Mouse (Mus musculus): ENCODE data around the gene Cd109. TPM values are rescaled to one million over a fixed set of nuclear protein-coding genes. Genes with fewer than 3 reads are reported as not detected.

The Cd109 gene
- polyA plus RNA-seq, 1 experiment from 2014 or later: 3.9 TPM

GRCm38 (mm10) chr9:78671446-78671985 lies 56.2 kb downstream of the Cd109 start:
- DNase-seq (ENCODE audit: low spot score): no peak
- Histone ChIP-seq H3K27me3 (ENCODE audit: low read depth, poor library complexity, severe bottlenecking) (no peaks in the 10 kb centered on the region), H3K4me1 (no peaks in the 10 kb centered on the region), H3K4me3 (no peak overlapping the region), H3K36me3 (no peaks in the 10 kb centered on the region), H3K9me3 (replicated peaks) (no peaks in the 10 kb centered on the region), H3K27ac (no peak overlapping the region)
- WGBS: 90% methylated on average over 13 of the region's 13 CpGs

DNA sequence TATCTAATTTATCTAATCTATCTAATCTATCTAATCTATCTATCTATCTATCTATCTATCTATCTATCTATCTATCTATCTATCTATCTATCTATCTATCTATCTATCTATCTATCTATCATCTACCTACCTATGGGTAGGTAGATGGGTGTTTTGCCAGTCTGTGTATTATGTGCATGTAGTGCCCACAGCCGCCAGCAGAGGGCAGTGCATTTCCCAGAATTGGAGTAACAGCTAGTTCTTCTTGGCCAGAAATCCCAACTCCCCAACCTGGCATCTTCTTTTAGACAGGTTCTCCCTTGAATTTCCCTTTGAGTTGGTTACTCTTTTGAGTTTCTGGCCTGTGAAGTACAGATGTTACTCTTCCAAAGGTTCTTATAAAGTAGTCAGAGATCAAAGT lies 85.3 kb downstream of the Cd109 start:
- Histone ChIP-seq H3K27ac (no peak overlapping the region), H3K27me3 (ENCODE audit: low read depth, poor library complexity, severe bottlenecking) (no peaks in the 10 kb centered on the region), H3K36me3 (no peaks in the 10 kb centered on the region), H3K4me1 (no peaks in the 10 kb centered on the region), H3K4me3 (no peak overlapping the region), H3K9me3 (replicated peaks) (no peaks in the 10 kb centered on the region)
- 0% methylated on average over 1 of the region's 1 CpGs for WGBS
- peak; percentile 78 for DNase-seq (ENCODE audit: low spot score)

- WGBS: 93% methylated on average over 12 of the region's 12 CpGs
- no peak for DNase-seq (ENCODE audit: low spot score)
- no peaks in the 10 kb centered on the region for H3K4me1 ChIP-seq
Measured at GRCm38 (mm10) chr9:78702509-78703239, 87.3 kb downstream of the Cd109 start.

DNA sequence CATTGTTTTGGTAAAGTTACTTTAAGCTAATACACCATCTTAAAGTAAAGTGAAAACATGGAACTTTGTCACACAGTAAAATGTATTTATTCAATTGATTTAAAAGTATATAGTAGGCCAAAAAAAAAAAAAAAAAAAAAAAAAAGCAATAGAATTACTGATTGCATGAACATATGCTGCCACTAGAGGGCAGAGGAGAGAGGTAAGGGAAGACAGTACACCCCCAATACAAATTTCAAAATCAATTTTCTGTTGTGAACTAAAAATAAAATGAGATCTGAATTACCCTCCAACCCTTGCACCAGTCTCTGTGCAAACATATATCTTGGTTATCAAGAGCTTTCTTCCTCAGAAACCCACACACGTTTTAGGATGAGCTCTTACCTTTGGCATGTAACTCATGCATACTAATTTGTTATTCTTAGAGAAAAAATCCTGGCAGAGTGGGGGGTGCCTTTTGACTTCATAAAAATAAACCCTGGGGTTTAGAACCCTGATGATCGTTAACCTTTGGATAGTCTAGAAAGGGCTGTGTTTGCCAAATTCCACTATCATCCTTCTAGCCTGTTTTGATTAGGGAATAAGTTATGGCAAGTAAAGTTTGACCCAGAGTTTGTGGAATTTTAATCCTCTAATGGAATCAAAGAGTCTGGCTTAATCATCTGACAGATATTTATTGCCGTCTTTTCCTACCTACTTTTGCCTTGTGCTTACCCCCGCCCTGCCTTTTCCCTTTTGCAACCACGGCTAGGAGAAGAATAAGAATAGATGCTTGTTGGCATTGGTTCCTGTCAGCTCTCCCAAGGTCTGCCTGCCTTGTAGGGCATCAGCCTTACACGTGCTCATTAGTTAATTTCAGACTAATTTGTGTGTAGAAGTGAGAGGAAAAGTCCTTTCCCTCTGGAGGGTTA lies 105.8 kb downstream of the Cd109 start:
- no peak overlapping the region for H3K27ac ChIP-seq
- WGBS: 82% methylated on average over 6 of the region's 6 CpGs
- H3K9me3 ChIP-seq (replicated peaks): no peaks in the 10 kb centered on the region
- H3K4me1 ChIP-seq: no peaks in the 10 kb centered on the region
- H3K36me3 ChIP-seq: no peaks in the 10 kb centered on the region
- no peaks in the 10 kb centered on the region for H3K27me3 ChIP-seq (ENCODE audit: low read depth, poor library complexity, severe bottlenecking)
- DNase-seq (ENCODE audit: low spot score): no peak
- H3K4me3 ChIP-seq: no peak overlapping the region

More at GRCm38 (mm10) chr9:78702509-78703239, 87.3 kb downstream of the Cd109 start:
- no peak overlapping the region for H3K27ac ChIP-seq
- no peaks in the 10 kb centered on the region for H3K36me3 ChIP-seq
- no peak overlapping the region for H3K4me3 ChIP-seq
- no peaks in the 10 kb centered on the region for H3K27me3 ChIP-seq (ENCODE audit: low read depth, poor library complexity, severe bottlenecking)
- 0 out of 2 replicates have a peak, but pooled peaks cover 2% of the 10 kb centered on the region for H3K9me3 ChIP-seq (replicated peaks)

DNA sequence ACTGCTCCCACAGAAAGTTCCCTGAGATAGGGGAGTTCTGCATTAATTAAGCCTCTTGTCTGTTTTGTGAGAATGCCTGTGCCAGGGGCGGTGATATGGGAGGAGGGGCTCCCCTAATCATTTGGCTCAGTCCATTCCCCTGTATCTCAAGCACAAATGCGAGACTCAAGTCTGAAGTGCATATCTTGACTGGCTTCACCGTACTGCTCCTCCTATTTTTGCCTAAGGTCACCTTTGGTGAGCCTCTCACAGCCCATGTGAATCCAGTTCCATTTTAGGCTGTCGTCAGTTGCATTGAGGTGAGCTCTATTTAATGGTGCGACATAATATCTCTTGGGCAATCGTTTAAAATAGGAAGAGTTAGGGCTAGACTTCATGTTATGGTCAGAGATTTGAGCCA lies 116.6 kb downstream of the Cd109 start:
- WGBS: 63% methylated on average over 6 of the region's 6 CpGs
- no peak overlapping the region for H3K27ac ChIP-seq
- H3K4me3 ChIP-seq: no peak overlapping the region
- H3K4me1 ChIP-seq: 0 out of 2 replicates have a peak, but pooled peaks cover 5% of the 10 kb centered on the region
- DNase-seq (ENCODE audit: low spot score): no peak
- no peaks in the 10 kb centered on the region for H3K9me3 ChIP-seq (replicated peaks)
- no peaks in the 10 kb centered on the region for H3K36me3 ChIP-seq
- no peaks in the 10 kb centered on the region for H3K27me3 ChIP-seq (ENCODE audit: low read depth, poor library complexity, severe bottlenecking)

DNA sequence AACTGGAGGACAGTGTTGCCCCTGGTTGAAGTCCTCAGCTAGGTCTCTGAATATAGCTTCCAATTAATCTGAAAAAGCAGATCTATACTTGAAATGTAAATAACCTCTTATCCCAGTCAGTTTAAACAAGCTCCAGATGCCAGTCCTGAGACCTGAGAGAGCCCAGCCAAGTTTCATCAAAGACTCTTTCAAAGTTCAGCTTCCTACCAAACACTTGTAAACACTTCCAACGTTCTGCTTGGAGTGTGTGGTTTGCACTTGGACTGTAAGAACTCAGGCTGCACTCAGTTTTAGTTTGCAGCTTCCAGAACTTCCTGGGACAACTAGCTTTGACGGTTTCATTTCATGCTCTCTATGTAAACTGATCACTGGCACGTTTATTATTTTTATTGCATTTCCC lies 120.2 kb downstream of the Cd109 start:
- no peak overlapping the region for H3K27ac ChIP-seq
- no peak for DNase-seq (ENCODE audit: low spot score)
- no peaks in the 10 kb centered on the region for H3K36me3 ChIP-seq
- 77% methylated on average over 3 of the region's 3 CpGs for WGBS
- no peaks in the 10 kb centered on the region for H3K9me3 ChIP-seq (replicated peaks)
- H3K4me3 ChIP-seq: no peak overlapping the region
- no peaks in the 10 kb centered on the region for H3K27me3 ChIP-seq (ENCODE audit: low read depth, poor library complexity, severe bottlenecking)
- 0 out of 2 replicates have a peak, but pooled peaks cover 5% of the 10 kb centered on the region for H3K4me1 ChIP-seq

DNA sequence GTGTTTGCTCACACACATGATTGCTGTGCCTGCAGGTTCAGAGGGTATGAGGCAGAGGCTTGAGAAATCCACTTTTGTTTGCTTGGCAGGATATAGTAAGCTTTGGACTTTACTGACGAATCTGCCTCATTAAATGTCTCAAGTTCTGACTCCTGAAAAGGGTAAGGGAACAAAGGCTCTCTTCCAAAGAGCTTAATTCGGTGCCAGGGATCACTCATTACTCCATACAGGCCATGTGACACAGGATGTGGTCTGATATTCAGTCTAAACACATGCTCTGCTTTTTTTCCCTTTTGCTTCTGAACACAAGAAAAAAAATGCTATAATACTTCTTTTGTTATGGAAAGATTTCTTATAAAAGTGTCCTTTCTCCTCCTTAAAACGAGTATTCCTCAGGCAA lies 126.7 kb downstream of the Cd109 start:
- WGBS: 73% methylated on average over 3 of the region's 3 CpGs
- Histone ChIP-seq H3K4me3 (no peak overlapping the region), H3K36me3 (no peaks in the 10 kb centered on the region), H3K27ac (no peak overlapping the region), H3K4me1 (no peaks in the 10 kb centered on the region), H3K27me3 (ENCODE audit: low read depth, poor library complexity, severe bottlenecking) (no peaks in the 10 kb centered on the region), H3K9me3 (replicated peaks) (no peaks in the 10 kb centered on the region)
- no peak for DNase-seq (ENCODE audit: low spot score)

DNA sequence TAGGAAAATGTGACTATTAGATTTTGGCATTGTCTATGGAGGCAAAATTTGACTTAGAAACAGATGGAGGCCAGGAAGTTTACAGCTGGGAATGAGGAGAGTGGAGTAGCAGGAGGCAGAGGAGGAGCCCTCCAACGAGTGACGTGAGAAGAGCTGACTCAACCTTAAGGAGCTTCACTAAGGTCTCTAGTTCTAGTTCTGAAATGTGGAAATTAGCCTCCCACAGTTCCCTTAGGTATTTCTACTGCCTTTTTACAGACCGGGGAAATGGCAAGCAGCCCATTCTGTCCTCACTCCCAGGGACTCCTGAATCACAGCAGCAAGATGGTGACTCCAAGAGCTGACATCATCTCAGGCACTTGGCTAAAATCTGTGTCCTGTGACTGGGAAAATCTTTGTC lies 134.9 kb downstream of the Cd109 start:
- WGBS: 72% methylated on average over 3 of the region's 3 CpGs
- DNase-seq (ENCODE audit: low spot score): no peak
- Histone ChIP-seq H3K4me3 (no peak overlapping the region), H3K9me3 (replicated peaks) (no peaks in the 10 kb centered on the region), H3K4me1 (no peaks in the 10 kb centered on the region), H3K36me3 (no peaks in the 10 kb centered on the region), H3K27ac (no peak overlapping the region), H3K27me3 (ENCODE audit: low read depth, poor library complexity, severe bottlenecking) (no peaks in the 10 kb centered on the region)

Other genes with a start within 250 kb of the Cd109 start
- gene Dppa5a, start 247.4 kb upstream of the Cd109 start, polyA plus RNA-seq (2016; fragmentation: Nextera tagmentation; extraction: Ambion mirVana): not detected in 2 replicates
- gene Ooep, start 236.8 kb upstream of the Cd109 start, polyA plus RNA-seq (2016; fragmentation: Nextera tagmentation; extraction: Ambion mirVana): 0.40 and 0.90 TPM in 2 replicates
- gene Ddx43, start 219.8 kb upstream of the Cd109 start, polyA plus RNA-seq (2016; fragmentation: Nextera tagmentation; extraction: Ambion mirVana): 0.15 and 0.18 TPM in 2 replicates
- gene Cgas, start 172.3 kb upstream of the Cd109 start, polyA plus RNA-seq (2016; fragmentation: Nextera tagmentation; extraction: Ambion mirVana): 0.34 and 0.45 TPM in 2 replicates
- gene Mto1, start 167.3 kb upstream of the Cd109 start, polyA plus RNA-seq (2016; fragmentation: Nextera tagmentation; extraction: Ambion mirVana): 23.8 and 25.9 TPM in 2 replicates
- gene Gm17324, start 166.8 kb upstream of the Cd109 start, polyA plus RNA-seq (2016; fragmentation: Nextera tagmentation; extraction: Ambion mirVana): 0.73 and 1.2 TPM in 2 replicates
- 3,854 and 3,970 TPM in 2 replicates for gene Eef1a1, start 126.4 kb upstream of the Cd109 start, polyA plus RNA-seq (2016; fragmentation: Nextera tagmentation; extraction: Ambion mirVana)
- 10.5 and 13.0 TPM in 2 replicates for gene Slc17a5, start 27.5 kb upstream of the Cd109 start, polyA plus RNA-seq (2016; fragmentation: Nextera tagmentation; extraction: Ambion mirVana)

Measured in limb, embryonic 10.5 days (tissue).